Mouse (Mus musculus): ENCODE measurements around the gene Nedd4.

DNA sequence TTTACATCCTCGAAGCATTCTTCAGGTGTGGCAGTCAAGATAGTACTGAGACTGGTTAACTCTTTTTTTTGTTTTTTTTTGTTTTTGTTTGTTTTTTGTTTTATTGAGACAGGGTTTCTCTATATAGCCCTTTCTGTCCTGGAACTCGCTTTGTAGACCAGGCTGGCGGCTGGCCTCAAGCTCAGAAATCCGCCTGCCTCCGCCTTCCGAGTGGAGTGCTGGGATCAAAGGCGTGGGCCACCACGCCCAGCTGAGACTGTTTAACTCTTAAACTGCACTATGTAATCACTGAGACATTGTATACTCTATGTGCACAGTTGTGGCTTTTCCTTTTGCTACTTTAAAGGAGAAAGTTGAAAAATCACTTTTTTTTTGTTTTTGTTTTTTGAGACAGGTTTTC lies 39.3 kb downstream of the Nedd4 start:
- no peak for TF ChIP-seq POLR2A (IDR thresholded peaks at IDR 0.05; ENCODE audit: insufficient read depth, low read depth, low read length)
- no peak for TF ChIP-seq CTCF (IDR thresholded peaks at IDR 0.05)
- no peak for TF ChIP-seq EP300 (IDR thresholded peaks at IDR 0.05; ENCODE audit: insufficient read depth, low read depth, low read length)
